Mouse (Mus musculus) lung, adult 18-20 months (tissue): ENCODE measurements around the gene Srsf2.
A peak's percentile ranks its signal among the peaks of the same experiment; 100 is the strongest.
"Not testable (repeated sequence)": the region's sequence is repeated elsewhere in the genome, so short reads cannot be mapped to it uniquely, and the experiment has no call there.

ENCODE experiments used
- DNase-seq, 2 experiments: peaks; one replicate each; pipeline ENCODE4 v3.0.0; 2022; ENCODE audit warnings: mixed read lengths in 2 of 2

Srsf2 gene

GRCm38 (mm10) chr11:116852891-116853511 lies at the start of gene Srsf2:
Gene Srsf2 (minus strand): TSS chr11:116853094.
- DNase-seq, result peak; percentile 96

- DNase-seq, result not testable (repeated sequence)
These were observed 49.7 kb upstream of the Srsf2 start for GRCm38 (mm10) chr11:116902588-116902987.

- no peak for DNase-seq
These were observed 46.4 kb upstream of the Srsf2 start for GRCm38 (mm10) chr11:116899247-116899646.

DNA sequence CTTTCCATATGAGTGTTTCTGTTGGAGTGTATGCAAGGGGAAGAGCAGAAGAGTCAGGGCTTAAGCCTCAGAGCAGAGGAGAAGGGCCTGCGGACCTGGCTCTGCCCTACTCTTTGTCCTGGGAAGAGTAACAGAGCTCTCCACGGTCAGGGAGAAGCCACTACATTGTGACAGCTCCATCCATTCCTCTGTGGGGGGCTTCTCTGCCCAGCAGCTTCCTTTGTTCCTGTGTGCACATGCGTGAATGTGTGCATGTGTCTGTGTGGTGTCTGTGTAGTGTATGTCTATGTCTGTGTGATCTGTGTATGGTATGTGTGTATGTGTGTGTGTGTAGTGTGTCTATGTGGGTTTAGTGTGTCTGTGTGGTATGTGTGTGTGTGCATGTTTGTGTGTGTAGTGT lies 42.5 kb upstream of the Srsf2 start:
- DNase-seq, result no peak

- no peak for DNase-seq
These were observed 40.9 kb upstream of the Srsf2 start for GRCm38 (mm10) chr11:116893532-116894442.

DNA sequence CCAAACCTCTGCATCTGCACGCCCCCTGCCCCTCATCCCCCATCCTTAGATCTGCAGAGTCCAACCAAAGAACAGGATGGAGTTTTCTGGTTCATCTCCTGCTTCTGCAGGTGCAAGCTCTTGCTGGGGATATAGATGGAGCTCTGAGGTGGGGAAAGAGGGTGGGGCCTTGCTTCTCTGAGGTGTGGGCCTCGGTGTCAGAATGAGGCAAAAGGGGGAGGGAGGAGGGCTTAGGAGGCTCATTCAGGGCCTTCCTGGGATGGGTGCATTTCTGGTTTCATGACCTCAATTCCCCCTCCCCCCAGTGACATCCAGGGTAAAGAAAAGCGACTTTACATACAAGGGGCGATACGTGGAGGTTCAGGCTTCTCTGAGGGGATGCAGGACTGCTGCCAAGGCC lies 34.2 kb upstream of the Srsf2 start:
- DNase-seq, result no peak

GRCm38 (mm10) chr11:116885275-116886151 lies 32.6 kb upstream of the Srsf2 start:
- DNase-seq, result peak; percentile 68 to 79

GRCm38 (mm10) chr11:116884061-116884460 lies 31.2 kb upstream of the Srsf2 start:
- no peak for DNase-seq

GRCm38 (mm10) chr11:116882446-116882845 lies 29.6 kb upstream of the Srsf2 start:
- DNase-seq, result no peak

DNA sequence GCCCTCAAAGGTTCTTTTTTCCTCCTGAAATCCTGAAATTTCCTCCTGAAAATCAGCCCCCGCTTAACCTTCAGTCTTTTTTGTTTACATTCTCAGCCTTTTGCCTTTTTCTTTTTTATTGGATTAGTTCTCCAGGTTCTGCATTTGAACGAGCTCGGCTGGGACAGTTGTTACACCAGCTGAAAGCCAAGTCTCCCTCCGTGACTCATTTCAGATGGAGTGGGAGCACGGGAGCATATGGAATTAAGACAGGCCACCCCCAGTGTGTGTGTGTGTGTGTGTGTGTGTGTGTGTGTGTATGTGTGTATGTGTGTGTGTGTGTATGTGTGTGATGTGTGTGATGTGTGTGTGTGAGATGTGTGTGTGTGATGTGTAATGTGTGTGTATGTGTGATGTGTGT lies 28.5 kb upstream of the Srsf2 start:
- DNase-seq, result no peak

GRCm38 (mm10) chr11:116880839-116881238 lies 27.9 kb upstream of the Srsf2 start:
- no peak for DNase-seq

DNA sequence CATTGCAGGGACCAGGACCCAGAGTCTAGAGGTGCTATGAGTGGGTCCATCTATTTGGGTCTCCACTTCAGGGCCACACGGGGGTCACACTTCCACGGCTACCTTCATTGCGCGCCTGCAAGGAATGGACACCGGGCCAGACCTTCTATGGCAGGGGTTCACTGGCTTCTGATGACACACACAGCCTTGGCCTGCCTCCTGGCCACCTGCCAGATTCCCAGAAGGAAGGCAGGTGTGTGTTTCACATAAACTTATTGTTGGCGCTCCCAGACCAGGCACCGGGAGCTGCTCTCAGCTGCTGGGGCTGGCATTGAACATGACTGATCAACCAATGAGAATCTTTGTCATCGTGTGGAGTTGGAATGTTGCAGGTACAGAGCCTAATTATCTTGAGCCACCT lies 25.6 kb upstream of the Srsf2 start:
- no peak for DNase-seq

DNA sequence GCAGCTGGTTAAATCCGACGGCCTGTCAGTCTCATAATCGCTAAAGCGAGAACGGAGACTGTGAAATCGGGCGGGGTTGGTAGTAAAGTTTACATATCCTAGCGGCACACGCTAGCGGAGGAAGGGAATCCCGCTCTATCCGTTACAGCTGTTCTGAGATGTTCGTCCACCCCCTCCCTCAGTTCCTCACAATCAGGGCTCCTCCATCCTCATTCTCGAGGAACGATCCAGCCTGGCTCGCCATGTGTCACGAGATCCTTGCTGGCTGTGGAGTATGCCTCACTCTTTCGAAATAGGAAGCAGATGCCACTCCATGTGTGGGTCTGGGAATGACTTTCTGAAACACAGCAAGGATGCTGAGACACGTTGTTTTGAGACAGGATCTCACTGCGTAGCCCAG lies 21.1 kb upstream of the Srsf2 start:
- DNase-seq, result no peak

DNA sequence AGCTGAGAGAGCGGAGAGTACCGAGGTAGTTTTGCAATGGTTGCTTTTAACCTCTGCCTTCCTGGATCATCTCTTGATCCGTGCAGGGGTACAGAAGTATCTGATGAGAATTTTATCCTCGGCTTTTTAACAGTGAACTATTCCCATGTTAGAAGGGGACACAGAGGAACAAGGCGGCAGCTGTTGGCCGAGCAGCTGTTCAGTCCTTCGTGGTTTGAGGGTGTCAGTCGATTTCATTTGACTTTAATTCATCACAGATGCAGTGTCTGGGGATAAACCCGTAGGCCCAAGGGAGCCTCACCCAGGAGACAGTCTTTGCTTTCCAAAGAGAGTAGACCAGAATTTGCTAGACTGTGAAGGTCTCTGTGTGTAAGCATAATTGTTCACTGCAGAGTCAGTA lies 18.6 kb upstream of the Srsf2 start:
- no peak for DNase-seq

GRCm38 (mm10) chr11:116869641-116870040 lies 16.7 kb upstream of the Srsf2 start:
- no peak for DNase-seq

- peak; percentile 25 to 60 for DNase-seq
These were observed 16.3 kb upstream of the Srsf2 start for GRCm38 (mm10) chr11:116869223-116869622.

- DNase-seq, result peak; percentile 21 to 32
These were observed 15.2 kb upstream of the Srsf2 start for GRCm38 (mm10) chr11:116868129-116868528.

DNA sequence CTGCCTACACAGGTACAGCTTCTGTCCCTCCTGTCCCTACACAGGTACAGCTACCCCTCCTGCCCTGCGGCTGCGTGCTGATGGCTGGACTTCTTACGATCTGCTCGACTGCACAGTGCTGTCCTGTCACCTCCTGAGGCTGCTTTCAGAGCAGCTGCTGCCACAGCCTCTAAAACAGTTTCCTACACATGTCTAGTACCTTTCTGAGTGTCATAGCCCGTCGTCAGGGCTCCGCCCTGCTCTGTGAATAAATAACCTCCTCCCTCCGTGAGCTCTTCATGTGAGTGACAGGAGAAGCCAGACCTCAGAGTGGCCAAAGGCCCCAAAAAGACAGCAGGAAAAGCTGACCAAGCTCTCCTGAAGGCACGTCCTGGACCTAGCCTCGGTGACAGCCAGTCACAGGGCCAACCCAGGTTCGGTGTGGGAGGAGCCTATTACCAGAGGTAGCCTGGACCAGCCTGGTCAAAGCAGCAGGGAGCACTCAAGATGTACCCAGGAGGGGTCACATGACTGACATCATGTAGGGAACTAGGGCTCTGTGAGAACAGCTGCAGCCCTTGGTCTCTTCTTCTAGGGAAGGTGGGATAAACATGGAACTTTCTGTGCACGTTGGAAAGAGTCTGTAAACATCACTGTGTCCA lies 13.2 kb upstream of the Srsf2 start:
- DNase-seq, result no peak

- DNase-seq, result no peak
These were observed 11.6 kb upstream of the Srsf2 start for GRCm38 (mm10) chr11:116864444-116864843.

DNA sequence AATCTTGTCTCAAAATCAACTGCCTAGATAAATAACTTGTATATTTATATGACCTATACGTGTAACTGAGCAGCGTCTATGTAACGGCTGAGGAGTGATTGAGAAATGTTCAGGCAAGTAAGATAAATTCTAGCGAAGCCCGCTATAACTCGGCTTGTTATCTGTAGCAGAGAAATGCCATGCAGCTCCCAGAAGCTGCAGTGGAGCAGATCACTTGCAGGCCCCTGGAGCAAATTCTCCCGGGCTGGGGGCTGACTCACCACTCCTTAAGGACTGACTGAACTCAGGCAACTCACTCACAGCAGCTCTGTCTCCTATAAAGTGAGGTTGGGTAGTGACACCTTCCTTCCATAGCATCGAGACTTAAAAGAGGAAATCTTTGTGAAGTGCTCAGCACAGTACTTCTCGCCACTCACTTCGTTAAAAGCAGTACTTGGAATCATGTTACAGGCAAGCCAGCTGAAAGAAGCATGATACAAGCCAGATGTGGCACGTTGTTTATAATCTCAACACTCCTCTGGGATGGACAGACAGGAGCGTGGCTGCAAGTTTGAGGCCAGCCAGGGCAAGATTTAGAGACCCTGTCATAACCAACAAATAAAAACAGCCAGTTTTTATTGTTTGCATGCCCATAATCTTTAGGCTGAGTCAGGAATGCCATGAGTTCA lies 4.4 kb upstream of the Srsf2 start:
- DNase-seq, result no peak

DNA sequence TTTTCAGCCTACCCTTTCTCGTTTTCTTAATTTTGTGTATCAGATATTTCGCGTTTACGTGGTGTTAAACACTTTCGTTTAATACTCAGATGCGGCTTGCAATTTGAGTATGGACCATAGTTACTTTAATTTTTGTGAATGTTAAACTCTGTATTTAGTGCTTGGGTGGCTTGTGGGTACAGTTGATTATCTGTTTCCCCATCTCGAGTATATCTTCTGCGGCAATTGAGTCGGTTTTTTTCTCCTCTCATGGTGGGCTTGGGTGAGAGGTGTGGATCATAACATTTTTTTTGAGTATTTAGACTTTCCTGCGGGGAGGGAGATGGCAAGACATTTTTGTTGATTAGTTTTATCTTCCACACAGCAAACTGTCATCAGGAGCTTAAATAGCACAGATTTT lies 1.4 kb upstream of the Srsf2 start:
- DNase-seq, result no peak

- DNase-seq, result peak; percentile 96 to 97
These were observed 626 bp upstream of the Srsf2 start for GRCm38 (mm10) chr11:116853512-116853928.
